Mouse (Mus musculus): ENCODE results near the gene Tshz2.

The Tshz2 gene

GRCm38 (mm10) chr2:170043290-170043689 is 410.5 kb downstream of the Tshz2 start:
- no peak for DNase-seq (ENCODE audit: low spot score in 2 of 2)

DNA sequence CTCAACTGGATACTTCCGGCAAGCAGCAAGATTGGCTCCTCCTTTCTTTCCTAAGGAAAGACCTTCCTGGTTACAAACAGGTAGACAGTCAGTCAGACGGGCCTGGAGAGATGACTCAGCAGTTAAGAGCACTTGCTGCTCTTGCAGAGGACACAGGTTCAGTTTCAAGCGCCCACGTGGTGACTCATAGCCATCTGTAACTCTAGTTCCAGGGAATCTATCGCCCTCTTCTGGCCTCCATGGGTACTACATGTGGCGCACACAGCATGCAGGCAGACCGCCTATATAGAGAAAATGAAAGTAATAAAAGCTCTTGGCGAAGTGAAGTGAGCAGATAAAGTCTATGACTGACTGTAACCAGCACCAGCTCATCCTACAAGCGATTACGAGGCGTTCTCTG is 413.1 kb downstream of the Tshz2 start:
- no peak for DNase-seq (ENCODE audit: low spot score in 2 of 2)

DNA sequence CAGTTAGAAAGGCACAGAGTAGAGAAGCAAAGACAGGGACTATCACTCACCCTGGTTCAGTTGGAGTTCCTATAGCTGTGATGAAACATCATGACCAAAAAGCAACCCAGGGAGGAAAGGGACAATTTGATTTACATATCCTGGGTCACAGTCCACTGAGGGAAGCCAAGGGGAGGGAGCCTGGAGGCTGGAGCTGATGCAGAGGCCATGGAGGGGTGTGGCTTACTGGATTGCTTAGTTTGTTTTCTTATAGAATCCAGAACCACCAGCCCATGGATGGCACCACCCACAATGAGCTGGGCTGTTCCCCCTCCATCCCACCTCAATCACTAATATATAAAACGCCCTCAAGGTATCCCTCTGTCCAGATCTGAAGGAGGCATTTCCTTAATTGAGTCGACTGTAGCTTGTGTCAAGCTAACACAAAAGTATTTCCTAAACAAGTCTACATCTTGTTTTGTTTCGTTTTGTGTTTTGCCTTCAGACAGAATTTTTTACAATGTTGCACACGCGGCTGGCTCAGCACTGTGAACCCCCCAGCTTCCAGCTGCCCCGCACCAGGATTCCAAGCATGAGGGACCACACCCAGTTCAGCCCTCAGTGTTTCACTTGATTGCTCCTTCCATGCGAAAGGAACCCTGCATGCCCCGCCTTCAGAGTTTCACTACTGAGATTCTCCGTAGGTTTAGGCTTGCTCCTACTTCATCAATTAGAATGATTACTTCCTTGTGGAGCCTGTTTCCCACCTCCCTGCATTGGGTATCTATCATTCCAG is 413.7 kb downstream of the Tshz2 start:
- DNase-seq (ENCODE audit: low spot score in 2 of 2): no peak

- no peak for DNase-seq (ENCODE audit: low spot score in 2 of 2)
Observed at GRCm38 (mm10) chr2:170048831-170049230, 416.0 kb downstream of the Tshz2 start.

DNA sequence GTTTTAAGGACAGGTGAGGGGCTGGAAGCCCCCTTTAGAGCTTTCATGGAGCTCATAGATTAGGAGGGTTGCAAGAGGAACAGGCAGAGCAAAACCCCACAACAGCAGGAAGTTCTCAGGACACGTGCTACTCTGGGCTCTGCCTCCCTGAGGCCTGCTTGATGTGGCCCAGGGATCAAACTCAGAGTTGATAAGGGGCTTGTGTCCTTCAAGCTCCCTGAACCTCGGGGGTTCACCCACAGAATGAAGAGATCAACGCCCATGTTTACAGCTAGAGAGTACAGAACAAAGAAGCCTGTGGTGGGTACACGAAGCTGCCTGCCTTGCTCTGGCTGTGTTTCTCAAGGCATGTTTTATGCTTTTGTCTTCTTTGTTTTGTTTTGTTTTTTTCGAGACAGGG is 417.8 kb downstream of the Tshz2 start:
- DNase-seq (ENCODE audit: low spot score in 2 of 2): no peak

DNA sequence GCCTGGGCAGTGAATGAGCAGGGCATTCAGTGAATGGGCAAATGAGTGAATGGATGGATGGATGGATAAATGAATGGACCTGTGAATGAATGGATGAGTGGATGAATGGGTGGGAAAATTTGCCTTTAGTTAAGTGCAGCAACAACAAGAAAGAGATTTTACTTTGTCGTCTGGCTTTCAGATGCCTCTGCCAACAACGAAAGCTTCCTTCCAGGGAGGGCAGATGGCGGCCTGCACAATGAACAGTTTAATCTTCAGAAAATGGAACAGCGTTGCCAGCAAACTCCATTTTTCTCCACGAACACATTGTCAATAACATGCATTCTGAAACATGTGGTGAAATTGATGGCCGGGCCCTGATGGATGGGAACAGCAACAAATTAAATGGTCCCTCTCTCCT is 418.6 kb downstream of the Tshz2 start:
- no peak for DNase-seq (ENCODE audit: low spot score in 2 of 2)

DNA sequence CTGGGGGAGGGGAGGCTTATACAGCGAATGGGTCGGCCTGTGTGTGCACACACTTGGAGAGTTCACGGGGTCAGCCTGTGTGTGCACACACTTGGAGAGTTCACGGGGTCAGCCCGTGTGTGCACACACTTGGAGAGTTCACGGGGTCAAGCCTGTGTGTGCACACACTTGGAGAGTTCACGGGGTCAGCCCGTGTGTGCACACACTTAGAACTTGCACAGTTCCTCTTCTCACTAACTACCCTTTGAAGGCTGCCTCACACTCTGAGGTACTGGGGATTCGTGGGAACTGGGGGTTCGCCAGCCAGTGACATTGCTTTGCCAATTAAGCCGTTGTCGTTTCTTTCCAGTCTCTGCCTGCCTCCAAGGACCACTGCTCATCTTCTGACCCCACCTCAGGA is 422.1 kb downstream of the Tshz2 start:
- DNase-seq (ENCODE audit: low spot score in 2 of 2): no peak

DNA sequence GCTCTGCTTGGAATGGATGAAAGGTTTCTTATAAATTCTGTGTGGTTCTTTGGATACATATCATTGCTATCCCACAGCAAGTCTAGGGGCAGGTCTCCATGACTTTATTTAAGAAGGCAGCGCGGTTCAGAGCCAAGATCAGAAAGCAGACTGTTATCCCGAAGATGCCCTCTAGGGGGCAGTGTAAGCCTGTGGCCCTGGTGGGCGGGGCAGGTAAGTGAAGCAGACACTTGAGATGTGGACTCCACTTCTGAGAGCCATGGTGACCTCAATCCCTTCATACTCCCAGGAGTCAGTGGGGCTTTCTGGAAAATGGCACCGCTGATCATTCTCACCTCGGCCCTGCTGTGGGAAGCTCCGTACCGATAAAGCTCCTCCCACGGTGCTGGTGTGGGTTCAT is 422.6 kb downstream of the Tshz2 start:
- DNase-seq (ENCODE audit: low spot score in 2 of 2): peak; percentile 18

DNA sequence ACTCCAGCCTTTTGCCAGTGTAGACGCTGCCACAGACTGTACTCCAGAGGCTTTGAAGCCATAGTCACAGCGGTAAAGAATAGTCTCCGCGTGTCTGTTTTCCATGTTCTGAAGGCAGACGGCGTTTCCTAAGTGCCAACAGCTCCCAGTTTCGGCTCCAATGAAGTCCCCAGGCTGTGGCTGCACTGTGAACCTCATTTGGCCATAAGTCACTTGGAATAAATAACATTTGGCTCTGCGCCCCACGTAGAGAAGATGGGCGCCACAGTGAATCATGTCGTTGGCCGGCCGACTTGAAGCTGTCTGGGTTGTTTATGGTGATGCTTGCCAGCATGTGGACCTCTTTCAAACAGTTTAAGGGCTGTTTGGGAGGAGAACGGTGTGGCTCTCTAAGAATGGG is 426.0 kb downstream of the Tshz2 start:
- no peak for DNase-seq (ENCODE audit: low spot score in 2 of 2)

DNA sequence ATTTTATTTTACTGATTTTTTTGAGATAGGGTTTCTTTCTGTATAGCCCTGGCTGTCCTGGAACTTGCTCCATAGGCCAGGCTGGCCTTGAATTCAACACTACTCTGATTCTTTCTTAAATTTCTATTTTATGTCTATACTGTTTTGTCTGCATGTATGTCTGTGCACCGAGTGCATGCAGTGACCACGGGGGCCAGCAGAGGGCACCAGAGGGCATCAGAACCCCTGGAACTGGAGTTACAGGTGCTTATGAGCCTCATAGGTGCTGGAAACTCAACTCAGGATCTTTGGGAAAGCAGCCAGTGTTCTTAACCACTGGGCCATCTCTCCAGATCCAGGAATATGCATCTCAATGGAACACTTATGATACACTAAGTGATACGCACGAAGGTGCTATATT is 427.3 kb downstream of the Tshz2 start:
- DNase-seq (ENCODE audit: low spot score in 2 of 2): no peak

- no peak for DNase-seq (ENCODE audit: low spot score in 2 of 2)
Observed at GRCm38 (mm10) chr2:170062378-170062777, 429.6 kb downstream of the Tshz2 start.

- no peak for DNase-seq (ENCODE audit: low spot score in 2 of 2)
Observed at GRCm38 (mm10) chr2:170069976-170070375, 437.2 kb downstream of the Tshz2 start.

- no peak for DNase-seq (ENCODE audit: low spot score in 2 of 2)
Observed at GRCm38 (mm10) chr2:170070641-170071241, 437.9 kb downstream of the Tshz2 start.

GRCm38 (mm10) chr2:170076941-170077490 is 444.2 kb downstream of the Tshz2 start:
- DNase-seq (ENCODE audit: low spot score in 2 of 2): no peak

DNA sequence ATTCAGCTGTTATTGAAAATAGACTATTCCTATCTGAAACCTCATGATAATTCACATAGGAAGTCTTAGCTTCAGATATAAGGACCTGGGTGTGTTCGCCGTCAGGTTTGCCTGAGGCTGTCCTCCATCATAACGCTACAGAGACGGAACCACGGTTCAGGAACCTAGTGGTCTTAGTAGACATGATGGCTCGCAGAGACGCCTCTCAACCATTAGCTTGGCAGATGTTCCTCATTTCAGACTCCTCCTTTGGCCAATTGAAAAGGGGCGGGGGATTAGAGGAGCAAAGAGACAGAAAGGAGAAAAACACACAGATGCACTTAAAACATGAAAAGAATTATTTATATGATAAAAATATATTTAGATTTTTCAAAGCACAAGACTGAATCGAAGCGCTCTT is 445.2 kb downstream of the Tshz2 start:
- DNase-seq (ENCODE audit: low spot score in 2 of 2): no peak

- no peak for DNase-seq (ENCODE audit: low spot score in 2 of 2)
Observed at GRCm38 (mm10) chr2:170078442-170079017, 445.7 kb downstream of the Tshz2 start.

DNA sequence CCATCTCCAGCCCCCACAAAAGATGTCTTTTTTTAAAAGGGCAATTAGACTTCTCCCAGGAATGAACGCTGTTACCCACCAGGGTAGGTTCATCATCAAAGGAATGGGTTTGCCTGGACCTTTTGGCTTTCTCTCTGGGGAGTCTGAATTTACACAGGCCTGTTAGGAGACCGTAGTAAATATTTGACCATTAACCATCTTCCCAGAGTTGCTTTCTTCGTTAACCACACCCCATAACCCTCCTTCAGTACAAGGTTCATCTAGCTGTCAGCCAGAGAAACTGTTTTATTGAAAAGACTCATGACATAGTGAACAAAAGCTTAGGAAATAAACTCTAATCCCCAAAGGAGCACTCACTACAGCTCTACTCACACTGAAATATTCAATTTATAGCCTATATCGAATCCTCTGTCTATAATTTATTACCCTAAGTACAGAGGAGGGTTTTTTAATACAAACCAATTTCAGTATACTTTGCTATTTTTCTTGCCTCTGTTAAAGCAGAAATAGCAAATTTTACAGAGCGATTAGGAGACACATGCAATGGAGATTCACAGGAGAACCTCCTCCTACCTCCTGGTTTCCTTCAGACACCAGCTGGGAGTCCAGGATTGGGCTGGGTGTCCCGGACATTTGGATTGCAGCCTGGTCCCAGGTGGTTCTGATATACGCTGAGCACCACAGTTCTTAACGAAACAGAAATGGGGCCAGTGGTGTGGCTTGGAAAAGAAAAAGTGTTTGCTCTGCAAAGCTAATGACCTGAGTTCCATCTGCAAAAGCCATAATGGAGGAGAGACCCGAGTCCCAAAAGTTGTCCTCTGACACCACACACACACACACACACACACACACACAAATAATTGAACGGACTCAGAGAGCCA is 459.0 kb downstream of the Tshz2 start:
- DNase-seq (ENCODE audit: low spot score in 2 of 2): no peak

GRCm38 (mm10) chr2:170094220-170094619 is 461.4 kb downstream of the Tshz2 start:
- no peak for DNase-seq (ENCODE audit: low spot score in 2 of 2)

DNA sequence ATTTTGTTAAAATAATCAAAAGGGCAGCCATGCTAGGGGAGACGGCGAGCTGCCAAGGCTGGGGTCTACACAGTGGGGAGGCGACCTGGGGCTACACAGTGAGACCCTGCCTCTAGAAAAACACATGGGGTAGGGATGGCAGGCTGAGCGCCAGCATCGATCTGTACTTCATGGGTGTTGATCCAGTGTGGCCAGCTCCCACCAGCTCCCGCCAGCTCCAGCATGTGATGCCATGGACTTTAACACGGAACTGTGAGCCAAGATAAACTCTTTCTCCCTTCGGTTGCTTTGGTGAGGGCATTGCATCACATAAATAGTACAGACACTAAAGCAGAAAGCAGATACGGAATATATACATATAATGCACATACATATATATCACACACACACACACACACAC is 462.1 kb downstream of the Tshz2 start:
- DNase-seq (ENCODE audit: low spot score in 2 of 2): no peak

- DNase-seq (ENCODE audit: low spot score in 2 of 2): peak; percentile 77 to 82
Observed at GRCm38 (mm10) chr2:170101132-170101531, 468.3 kb downstream of the Tshz2 start.

- DNase-seq (ENCODE audit: low spot score in 2 of 2): no peak
Observed at GRCm38 (mm10) chr2:170101932-170102331, 469.1 kb downstream of the Tshz2 start.

- no peak for DNase-seq (ENCODE audit: low spot score in 2 of 2)
Observed at GRCm38 (mm10) chr2:170103341-170103740, 470.5 kb downstream of the Tshz2 start.

All from spleen, postnatal 36 days (tissue).